Mouse (Mus musculus) MEL (cell line): ENCODE data around the gene H3f3b. TPM values are rescaled to one million over a fixed set of nuclear protein-coding genes. Genes with fewer than 3 reads are reported as not detected.
A peak's percentile ranks its signal among the peaks of the same experiment; 100 is the strongest.

Source experiments
- DNase-seq: peaks from one replicate; pipeline ENCODE4 v3.0.0; 2011; ENCODE audit warnings: low read depth, low spot score
- H3K27ac ChIP-seq: 2 replicates; pipeline ENCODE4 v1.5.1; 2012; ENCODE audit warnings: low read depth, mild to moderate bottlenecking, control low read depth, low read length, moderate library complexity; ENCODE audit not compliant: control insufficient read depth
- H3K27me3 ChIP-seq, 2 experiments: fragments of 150-350 bp in 1 of 2; sonication (generic) in 1 of 2; 2 replicates each; pipeline ENCODE4 v1.6.1; 2012; ENCODE audit warnings: low read length in 2 of 2, mild to moderate bottlenecking in 2 of 2, improper control_type of control experiment in 1 of 2, moderate library complexity in 1 of 2; ENCODE audit not compliant: insufficient read depth in 2 of 2, control insufficient read depth in 1 of 2
- H3K36me3 ChIP-seq, 2 experiments: 2 replicates each; pipeline ENCODE4 v1.6.1; 2012 to 2014; ENCODE audit warnings: low read length in 2 of 2, improper control_type of control experiment in 1 of 2, inconsistent platforms in 1 of 2, mild to moderate bottlenecking in 1 of 2; ENCODE audit not compliant: insufficient read depth in 2 of 2, control insufficient read depth in 1 of 2
- H3K4me1 ChIP-seq, 2 experiments: fragments of 150-350 bp in 1 of 2; sonication (generic) in 1 of 2; 2 replicates each; pipeline ENCODE4 v1.6.1; 2012; ENCODE audit warnings: low read length in 2 of 2, improper control_type of control experiment in 1 of 2, mild to moderate bottlenecking in 1 of 2; ENCODE audit not compliant: insufficient read depth in 2 of 2, control insufficient read depth in 1 of 2
- H3K4me3 ChIP-seq, 2 experiments: fragments of 150-350 bp in 1 of 2; sonication (generic) in 1 of 2; 2 replicates each; pipeline ENCODE4 v1.5.1; 2012; ENCODE audit warnings: low read depth in 2 of 2, low read length in 2 of 2, mild to moderate bottlenecking in 2 of 2, moderate library complexity in 2 of 2, control low read depth in 1 of 2, improper control_type of control experiment in 1 of 2; ENCODE audit not compliant: control insufficient read depth in 1 of 2, insufficient read depth in 1 of 2
- H3K79me2 ChIP-seq: 2 replicates; pipeline ENCODE4 v1.6.1; 2012; ENCODE audit warnings: mild to moderate bottlenecking, low read length, moderate library complexity; ENCODE audit not compliant: control insufficient read depth, poor library complexity, insufficient read depth
- H3K9ac ChIP-seq: 2 replicates; pipeline ENCODE4 v1.6.1; 2012; ENCODE audit warnings: low read depth, mild to moderate bottlenecking, control low read depth, low read length, moderate library complexity; ENCODE audit not compliant: control insufficient read depth, poor library complexity, severe bottlenecking
- H3K9me3 ChIP-seq: fragments of 150-350 bp; sonication (generic); replicated peaks from 2 replicates; pipeline ENCODE4 v1.6.1; 2012; ENCODE audit warnings: mild to moderate bottlenecking, low read length, improper control_type of control experiment, moderate library complexity; ENCODE audit not compliant: insufficient read depth
- BHLHE40 ChIP-seq: IDR thresholded peaks from 2 replicates; pipeline ENCODE4 v1.6.1; 2012; ENCODE audit warnings: low read depth, mild to moderate bottlenecking, inconsistent platforms, low read length, improper control_type of control experiment, borderline replicate concordance
- CHD1 ChIP-seq: IDR thresholded peaks from 2 replicates; pipeline ENCODE4 v1.6.1; 2012; ENCODE audit warnings: low read depth, mild to moderate bottlenecking, inconsistent platforms, low read length, improper control_type of control experiment
- CHD2 ChIP-seq: IDR thresholded peaks from 2 replicates; pipeline ENCODE4 v1.6.1; 2011; ENCODE audit warnings: low read length, improper control_type of control experiment
- CTCF ChIP-seq, 3 experiments: IDR thresholded peaks in 2 of 3; conservative IDR thresholded peaks in 1 of 3; 2 replicates each; pipeline ENCODE4 v1.5.1; 2011 to 2012; ENCODE audit warnings: low read length in 3 of 3, low read depth in 2 of 3, mild to moderate bottlenecking in 2 of 3, improper control_type of control experiment in 1 of 3, inconsistent platforms in 1 of 3, mixed read lengths in 1 of 3, moderate library complexity in 1 of 3; ENCODE audit not compliant: control insufficient read depth in 1 of 3, insufficient read depth in 1 of 3, poor library complexity in 1 of 3, severe bottlenecking in 1 of 3
- E2F4 ChIP-seq: IDR thresholded peaks from 2 replicates; pipeline ENCODE4 v1.6.1; 2011; ENCODE audit warnings: low read depth, low read length, improper control_type of control experiment, borderline replicate concordance
- ELF1 ChIP-seq: IDR thresholded peaks from 2 replicates; pipeline ENCODE4 v1.6.1; 2014; ENCODE audit warnings: low read depth, mild to moderate bottlenecking, inconsistent platforms, low read length, improper control_type of control experiment, moderate library complexity
- EP300 ChIP-seq, 2 experiments: IDR thresholded peaks; 2 replicates each; pipeline ENCODE4 v1.6.1; 2011; ENCODE audit warnings: improper control_type of control experiment in 2 of 2, low read length in 2 of 2, low read depth in 1 of 2, mild to moderate bottlenecking in 1 of 2
- ETS1 ChIP-seq: IDR thresholded peaks from 2 replicates; pipeline ENCODE4 v1.6.1; 2012; ENCODE audit warnings: low read depth, mild to moderate bottlenecking, inconsistent platforms, low read length, improper control_type of control experiment, moderate library complexity
- GABPA ChIP-seq: IDR thresholded peaks from 2 replicates; pipeline ENCODE4 v1.6.1; 2012; ENCODE audit warnings: low read depth, mild to moderate bottlenecking, inconsistent platforms, low read length, improper control_type of control experiment, moderate library complexity
- HCFC1 ChIP-seq: IDR thresholded peaks from 2 replicates; pipeline ENCODE4 v1.6.1; 2012; ENCODE audit warnings: low read depth, mild to moderate bottlenecking, inconsistent platforms, low read length, improper control_type of control experiment, moderate library complexity
- JUND ChIP-seq: IDR thresholded peaks from 2 replicates; pipeline ENCODE4 v1.6.1; 2011; ENCODE audit warnings: low read depth, mild to moderate bottlenecking, improper control_type of control experiment, low read length
- KAT2A ChIP-seq: conservative IDR thresholded peaks from 2 replicates; pipeline ENCODE4 v1.6.1; 2012; ENCODE audit warnings: low read depth, low read length, improper control_type of control experiment, inconsistent platforms
- MAFK ChIP-seq: IDR thresholded peaks from 2 replicates; pipeline ENCODE4 v1.6.1; 2011; ENCODE audit warnings: low read depth, mild to moderate bottlenecking, low read length, improper control_type of control experiment, borderline replicate concordance
- MAX ChIP-seq: IDR thresholded peaks from 2 replicates; pipeline ENCODE4 v1.6.1; 2011; ENCODE audit warnings: low read length, improper control_type of control experiment
- MAZ ChIP-seq: IDR thresholded peaks from 2 replicates; pipeline ENCODE4 v1.6.1; 2012; ENCODE audit warnings: low read depth, mild to moderate bottlenecking, inconsistent platforms, low read length, improper control_type of control experiment
- MEF2A ChIP-seq: IDR thresholded peaks from 2 replicates; pipeline ENCODE4 v1.6.1; 2014; ENCODE audit warnings: low read depth, mild to moderate bottlenecking, inconsistent platforms, low read length, improper control_type of control experiment; ENCODE audit not compliant: poor library complexity, insufficient replicate concordance, severe bottlenecking; ENCODE audit errors: extremely low read depth
- MYB ChIP-seq: IDR thresholded peaks from 2 replicates; pipeline ENCODE4 v1.6.1; 2011; ENCODE audit warnings: mild to moderate bottlenecking, low read depth, low read length, improper control_type of control experiment
- MYC ChIP-seq: IDR thresholded peaks from 2 replicates; pipeline ENCODE4 v1.6.1; 2011; ENCODE audit warnings: low read depth, mild to moderate bottlenecking, low read length, improper control_type of control experiment, moderate library complexity
- NELFE ChIP-seq: IDR thresholded peaks from 2 replicates; pipeline ENCODE4 v1.6.1; 2011; ENCODE audit warnings: low read depth, low read length, improper control_type of control experiment
- NRF1 ChIP-seq: IDR thresholded peaks from 2 replicates; pipeline ENCODE4 v1.6.1; 2014; ENCODE audit warnings: low read depth, mild to moderate bottlenecking, inconsistent platforms, low read length, improper control_type of control experiment, moderate library complexity; ENCODE audit not compliant: poor library complexity, insufficient read depth, severe bottlenecking
- POLR2A ChIP-seq, 2 experiments: IDR thresholded peaks; 2 replicates each; pipeline ENCODE4 v1.6.1; 2011 to 2012; ENCODE audit warnings: low read length in 2 of 2, mild to moderate bottlenecking in 2 of 2, control low read depth in 1 of 2, improper control_type of control experiment in 1 of 2, low read depth in 1 of 2, moderate library complexity in 1 of 2; ENCODE audit not compliant: control insufficient read depth in 1 of 2, insufficient read depth in 1 of 2, poor library complexity in 1 of 2
- POLR2AphosphoS2 ChIP-seq: IDR thresholded peaks from 2 replicates; pipeline ENCODE4 v1.6.1; 2011; ENCODE audit warnings: low read length, improper control_type of control experiment
- POLR2AphosphoS5 ChIP-seq: IDR thresholded peaks from 2 replicates; pipeline ENCODE4 v1.6.1; 2012; ENCODE audit warnings: low read depth, borderline replicate concordance, mild to moderate bottlenecking, inconsistent platforms, low read length, moderate library complexity, mixed read lengths
- RAD21 ChIP-seq: IDR thresholded peaks from 2 replicates; pipeline ENCODE4 v1.6.1; 2011; ENCODE audit warnings: mild to moderate bottlenecking, low read depth, low read length, improper control_type of control experiment
- RCOR1 ChIP-seq: IDR thresholded peaks from 2 replicates; pipeline ENCODE4 v1.6.1; 2012; ENCODE audit warnings: low read depth, mild to moderate bottlenecking, inconsistent platforms, low read length, improper control_type of control experiment
- SMC3 ChIP-seq: IDR thresholded peaks from 2 replicates; pipeline ENCODE4 v1.6.1; 2011; ENCODE audit warnings: low read depth, low read length, improper control_type of control experiment
- TAL1 ChIP-seq: IDR thresholded peaks from 2 replicates; pipeline ENCODE4 v1.6.1; 2012; ENCODE audit warnings: mild to moderate bottlenecking, inconsistent platforms, low read length, moderate library complexity, mixed read lengths
- TBP ChIP-seq: IDR thresholded peaks from 2 replicates; pipeline ENCODE4 v1.8.0; 2011; ENCODE audit warnings: low read depth, low read length, improper control_type of control experiment
- TCF12 ChIP-seq: IDR thresholded peaks from 2 replicates; pipeline ENCODE4 v1.6.1; 2014; ENCODE audit warnings: low read depth, mild to moderate bottlenecking, inconsistent platforms, low read length, improper control_type of control experiment, moderate library complexity
- USF1 ChIP-seq: IDR thresholded peaks from 2 replicates; pipeline ENCODE4 v1.6.1; 2014; ENCODE audit warnings: low read depth, mild to moderate bottlenecking, inconsistent platforms, low read length, improper control_type of control experiment, moderate library complexity
- USF2 ChIP-seq, 2 experiments: IDR thresholded peaks; 2 replicates each; pipeline ENCODE4 v1.6.1; 2011 to 2012; ENCODE audit warnings: improper control_type of control experiment in 2 of 2, low read length in 2 of 2, borderline replicate concordance in 1 of 2, inconsistent platforms in 1 of 2, low read depth in 1 of 2, mild to moderate bottlenecking in 1 of 2; ENCODE audit not compliant: insufficient read depth in 1 of 2
- ZC3H11A ChIP-seq: IDR thresholded peaks from 2 replicates; pipeline ENCODE4 v1.6.1; 2012; ENCODE audit warnings: low read depth, mild to moderate bottlenecking, inconsistent platforms, low read length, improper control_type of control experiment
- ZKSCAN1 ChIP-seq: IDR thresholded peaks from 2 replicates; pipeline ENCODE4 v1.6.1; 2012; ENCODE audit warnings: low read depth, mild to moderate bottlenecking, inconsistent platforms, low read length, improper control_type of control experiment, moderate library complexity
- ZMIZ1 ChIP-seq: IDR thresholded peaks from 2 replicates; pipeline ENCODE4 v1.6.1; 2012; ENCODE audit warnings: low read depth, mild to moderate bottlenecking, inconsistent platforms, low read length, improper control_type of control experiment, moderate library complexity
- ZNF384 ChIP-seq: IDR thresholded peaks from 2 replicates; pipeline ENCODE4 v1.6.1; 2012; ENCODE audit warnings: low read depth, mild to moderate bottlenecking, inconsistent platforms, low read length, improper control_type of control experiment
- polyA plus RNA-seq, 2 experiments: library from polyadenylated mRNA; stranded (reverse) in 1 of 2; unstranded in 1 of 2; fragments of >175 nt in 1 of 2; fragments of >200 nt in 1 of 2; gene quantifications; 2 replicates each; pipeline versions ENCODE4 v1.2.1 to v1.2.4; 2012; ENCODE audit warnings: low replicate concordance in 2 of 2, low read depth in 1 of 2; ENCODE audit not compliant: insufficient read length in 2 of 2, insufficient read depth in 1 of 2, missing spikeins in 1 of 2
- total RNA-seq: library from RNA; depleted of rRNA; stranded (reverse); fragments of 300-350 nt; gene quantifications from 2 replicates; pipeline ENCODE4 v1.2.3, GENCODE M21; 2012

H3f3b gene
- total and polyA plus RNA-seq, 3 experiments: 96.6 to 767 (median 498) TPM

DNA sequence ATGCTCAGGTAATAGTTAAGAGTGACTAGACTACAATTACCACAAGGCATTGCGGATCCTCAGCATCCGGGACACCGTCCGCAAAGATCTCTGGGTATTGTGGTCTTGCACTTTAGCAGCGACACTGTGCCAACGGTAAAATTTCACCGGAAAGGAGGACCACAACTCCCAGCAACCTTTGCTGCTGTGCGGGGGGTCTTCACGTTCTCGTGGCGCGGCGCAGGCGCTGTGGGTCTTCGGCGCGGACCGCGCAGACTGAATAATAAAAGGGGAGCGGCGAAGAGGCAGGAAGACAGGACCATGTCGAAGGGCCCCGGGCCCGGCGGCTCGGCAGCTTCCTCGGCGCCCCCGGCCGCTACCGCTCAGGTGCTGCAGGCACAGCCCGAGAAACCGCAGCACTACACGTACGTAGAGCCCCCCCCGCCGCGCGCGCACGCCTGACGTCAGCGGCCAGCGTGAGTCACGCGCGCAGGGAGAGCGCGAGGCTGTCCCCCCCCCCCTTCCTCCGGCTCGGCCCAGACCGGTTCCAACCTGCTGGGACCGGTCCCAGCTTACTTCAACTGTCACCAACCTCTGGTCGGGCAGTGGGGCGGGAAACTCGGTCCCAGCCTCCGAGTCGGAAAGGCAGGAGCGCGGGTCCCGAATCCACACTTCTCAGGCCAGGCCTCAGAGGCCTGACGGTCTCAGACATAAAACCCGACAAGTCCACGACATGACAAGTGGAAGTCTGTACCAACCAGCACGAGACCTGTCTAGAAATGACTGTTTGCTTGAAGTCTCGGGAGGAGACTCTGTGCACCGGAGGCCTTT, 2.5 kb upstream of the H3f3b start, which contains the start of gene Unk:
Gene Unk, plus strand, starts transcription at position 235 of the 810 bp plus-strand sequence.
- Histone ChIP-seq H3K79me2 (peaks cover 41% of the 10 kb centered on the region), H3K27me3 (no peaks in the 10 kb centered on the region), H3K4me1 (peaks cover 9 to 27% of the 10 kb centered on the region in 2 experiments; a peak in 3 of 4 replicates), H3K27ac (peak within 1 kb of the TSS; percentile 95), H3K9ac (peak within 1 kb of the TSS; percentile 97), H3K36me3 (peaks cover 0 to 27% of the 10 kb centered on the region in 2 experiments; a peak in 2 of 4 replicates), H3K4me3 (peak within 1 kb of the TSS; percentile 79 to 87), H3K9me3 (no peaks in the 10 kb centered on the region)
- peak; percentile 100 for DNase-seq
- TF ChIP-seq ZMIZ1 (peak; percentile 77; the same call in 1 of the 2 replicates), ZKSCAN1 (no peak), MAFK (no peak), GABPA (peak; percentile 75; the same call in 1 of the 2 replicates), ZC3H11A (no peak), CTCF (IDR thresholded peaks at IDR 0.05 in 2 of 3, conservative IDR thresholded peaks at IDR 0.05 in 1 of 3; ENCODE audit: control insufficient read depth in 1 of 3, insufficient read depth in 1 of 3, low read depth in 2 of 3, low read length in 3 of 3, poor library complexity in 1 of 3, severe bottlenecking in 1 of 3) (no peak), CHD2 (peak; percentile 91), POLR2AphosphoS5 (no peak), TBP (peak; percentile 84), MEF2A (no peak), MYB (no peak; the same call in 1 of the 2 replicates), MYC (peak; percentile 96), TAL1 (no peak), ETS1 (peak; percentile 12; the same call in 1 of the 2 replicates), POLR2A (IDR thresholded peaks at IDR 0.05; ENCODE audit: control insufficient read depth in 1 of 2, insufficient read depth in 1 of 2, low read depth in 1 of 2, low read length in 2 of 2, poor library complexity in 1 of 2) (peak; percentile 66 to 77; a peak in 3 of 4 replicates), RCOR1 (no peak), MAZ (peak; percentile 98), POLR2AphosphoS2 (no peak; the same call in 1 of the 2 replicates), ZNF384 (0 out of 2 replicates have a peak, but pooled peaks have one; percentile 14), USF2 (IDR thresholded peaks at IDR 0.05; ENCODE audit: borderline replicate concordance in 1 of 2, insufficient read depth in 1 of 2, low read depth in 1 of 2, low read length in 2 of 2) (no peak), E2F4 (no peak), NELFE (peak; percentile 79), NRF1 (peak; percentile 97), HCFC1 (peak; percentile 96), RAD21 (no peak), BHLHE40 (no peak; the same call in 1 of the 2 replicates), MAX (peak; percentile 75), SMC3 (no peak), USF1 (peak; percentile 74), TCF12 (peak; percentile 78), KAT2A (peak; percentile 100), ELF1 (peak; percentile 78), EP300 (IDR thresholded peaks at IDR 0.05; ENCODE audit: low read depth in 1 of 2, low read length in 2 of 2) (peak in 1 of 2 experiments; percentile 54; a peak in 1 of 4 replicates), JUND (no peak), CHD1 (no peak; the same call in 1 of the 2 replicates)
